Mouse (Mus musculus) intestine, postnatal 0 days (tissue): ENCODE results near the gene Ppp1r27. TPM values are rescaled to one million over a fixed set of nuclear protein-coding genes. Genes with fewer than 3 reads are reported as not detected.
A peak's percentile ranks its signal among the peaks of the same experiment; 100 is the strongest.

Experiments used
- ATAC-seq: fragments of 200-750 bp; cut with Nextera tagmentation; 2 replicates; pipeline ENCODE4 v1.8.0; 2017; ENCODE audit warnings: mild to moderate bottlenecking, moderate TSS enrichment, moderate library complexity
- H3K27ac ChIP-seq: fragments of 300-500 bp; sonication (generic); 2 replicates; pipeline ENCODE4 v1.5.1; 2014; ENCODE audit warnings: mild to moderate bottlenecking, low read depth, low read length, moderate library complexity
- H3K27me3 ChIP-seq: fragments of 300-500 bp; sonication (generic); replicated peaks from 2 replicates; pipeline ENCODE4 v1.6.1; 2014; ENCODE audit warnings: low read length, mixed read lengths; ENCODE audit not compliant: control insufficient read depth, insufficient read depth
- H3K36me3 ChIP-seq: fragments of 300-500 bp; sonication (generic); 2 replicates; pipeline ENCODE4 v1.6.1; 2014; ENCODE audit warnings: mild to moderate bottlenecking, moderate library complexity; ENCODE audit not compliant: control insufficient read depth, insufficient read depth
- H3K4me1 ChIP-seq: fragments of 300-500 bp; sonication (generic); replicated peaks from 2 replicates; pipeline ENCODE4 v1.6.1; 2014; ENCODE audit warnings: antibody characterized with exemption, low read length, mixed read lengths; ENCODE audit not compliant: control insufficient read depth, insufficient read depth
- H3K4me2 ChIP-seq: fragments of 300-500 bp; sonication (generic); replicated peaks from 2 replicates; pipeline ENCODE4 v1.6.1; 2014; ENCODE audit warnings: low read depth, mild to moderate bottlenecking, moderate library complexity
- H3K4me3 ChIP-seq: fragments of 300-500 bp; sonication (generic); 2 replicates; pipeline ENCODE4 v1.5.1; 2014; ENCODE audit warnings: low read depth, low read length
- H3K9ac ChIP-seq: fragments of 300-500 bp; sonication (generic); 2 replicates; pipeline ENCODE4 v1.6.1; 2014; ENCODE audit warnings: mild to moderate bottlenecking, low read depth, low read length
- H3K9me3 ChIP-seq: fragments of 300-500 bp; sonication (generic); 2 replicates; pipeline ENCODE4 v1.6.1; 2016; ENCODE audit warnings: mixed run types; ENCODE audit not compliant: control insufficient read depth
- CTCF ChIP-seq: sonication (generic); IDR thresholded peaks from 2 replicates; pipeline ENCODE4 v1.5.1; 2016; ENCODE audit warnings: low read depth, mild to moderate bottlenecking, control low read depth, antibody characterized with exemption, moderate library complexity
- WGBS: fragments of 180-500 bp; shearing (Covaris S2); extraction: QIAGEN DNeasy Blood & Tissue Kit; methylation state at CpG from one replicate; pipeline ENCODE4 v1.1.7; 2014; 5-methylcytosine and 5-hydroxymethylcytosine counted together
- polyA plus RNA-seq: library from polyadenylated mRNA; unstranded; fragments of >200 nt; fragmentation: Nextera tagmentation; extraction: Ambion mirVana; gene quantifications from 2 replicates; pipeline ENCODE4 v1.2.1, GENCODE M21; 2015

Ppp1r27 gene
- polyA plus RNA-seq: 1.4 and 1.6 TPM in 2 replicates

- WGBS: 94% methylated on average over 28 of the region's 28 CpGs
- H3K4me3 ChIP-seq: peak within 1 kb of the TSS; percentile 75
- no peaks in the 10 kb centered on the region for H3K27me3 ChIP-seq
- H3K9me3 ChIP-seq: no peaks in the 10 kb centered on the region
- peak within 1 kb of the TSS; percentile 73 for H3K4me2 ChIP-seq
- peak within 1 kb of the TSS; percentile 86; the same call in 1 of the 2 replicates for H3K9ac ChIP-seq
- no peak for ATAC-seq
- no peaks in the 10 kb centered on the region; the same call in 1 of the 2 replicates for H3K36me3 ChIP-seq
- TF ChIP-seq CTCF: no peak
- peaks cover 16% of the 10 kb centered on the region; the same call in 1 of the 2 replicates for H3K4me1 ChIP-seq
- H3K27ac ChIP-seq: peak within 1 kb of the TSS; percentile 98
Observed at GRCm38 (mm10) chr11:120550810-120551440, at the start of gene Ppp1r27. TSS of gene Ppp1r27 (minus strand) at chr11:120551132.

DNA sequence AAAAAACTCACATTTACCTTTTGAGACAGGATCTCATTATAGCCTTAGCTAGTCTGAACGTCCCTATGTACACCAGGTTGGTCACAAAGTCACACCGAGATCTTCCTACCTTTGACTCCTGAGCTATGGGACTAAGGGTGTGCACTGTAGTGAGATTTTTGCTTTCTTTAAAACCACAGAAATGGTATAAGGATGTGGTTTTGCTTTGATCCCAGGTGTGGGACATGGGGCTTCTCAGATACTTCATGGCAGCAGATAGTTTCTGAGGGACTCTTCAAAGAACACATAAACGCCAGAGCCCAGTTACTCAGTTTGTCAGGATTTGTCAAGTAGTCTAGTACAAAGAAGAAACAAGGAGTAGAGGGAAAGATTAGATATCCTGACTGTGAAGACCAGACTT is 49.8 kb upstream of the Ppp1r27 start:
- H3K27me3 ChIP-seq: no peaks in the 10 kb centered on the region
- TF ChIP-seq CTCF: no peak
- no peak overlapping the region for H3K27ac ChIP-seq
- H3K9ac ChIP-seq: no peak overlapping the region
- WGBS: 87% methylated on average over 3 of the region's 3 CpGs
- no peak for ATAC-seq
- H3K36me3 ChIP-seq: peaks cover 34% of the 10 kb centered on the region
- no peak overlapping the region for H3K4me2 ChIP-seq
- H3K4me1 ChIP-seq: 0 out of 2 replicates have a peak, but pooled peaks cover 6% of the 10 kb centered on the region
- no peaks in the 10 kb centered on the region for H3K9me3 ChIP-seq
- no peak overlapping the region for H3K4me3 ChIP-seq

DNA sequence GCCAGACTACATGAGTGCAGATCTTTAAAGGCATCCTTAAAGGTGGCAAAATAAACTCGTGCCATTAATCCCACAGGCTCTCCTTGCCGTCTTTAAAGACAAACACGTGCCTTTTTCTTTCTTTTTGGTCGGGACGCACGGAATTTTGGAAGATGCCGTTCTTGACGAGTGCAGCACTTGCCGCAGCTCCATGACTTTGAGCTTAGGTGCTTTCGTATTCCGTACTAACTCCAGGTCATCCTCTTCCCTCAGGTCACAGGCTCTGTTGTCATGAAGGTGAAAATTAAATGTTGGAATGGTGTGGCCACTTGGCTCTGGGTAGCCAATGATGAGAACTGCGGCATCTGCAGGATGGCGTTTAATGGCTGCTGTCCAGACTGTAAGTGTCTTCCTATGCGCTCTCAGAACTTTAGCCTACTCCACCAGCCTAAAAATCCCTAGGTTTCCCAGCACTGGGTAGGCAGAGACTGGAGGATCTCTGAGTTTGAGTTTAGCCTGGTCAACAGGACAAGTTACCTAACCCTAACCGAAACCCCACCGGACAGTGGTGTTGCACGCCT is 48.1 kb upstream of the Ppp1r27 start:
- H3K27ac ChIP-seq: no peak overlapping the region
- ATAC-seq: no peak
- 47% methylated on average over 17 of the region's 17 CpGs for WGBS
- H3K9ac ChIP-seq: peak overlapping the region; percentile 97
- peak overlapping the region; percentile 77 for H3K4me2 ChIP-seq
- H3K4me3 ChIP-seq: peak overlapping the region; percentile 65
- H3K27me3 ChIP-seq: no peaks in the 10 kb centered on the region
- 0 out of 2 replicates have a peak, but pooled peaks cover 6% of the 10 kb centered on the region for H3K4me1 ChIP-seq
- no peaks in the 10 kb centered on the region for H3K9me3 ChIP-seq
- TF ChIP-seq CTCF: no peak
- H3K36me3 ChIP-seq: peaks cover 44% of the 10 kb centered on the region

GRCm38 (mm10) chr11:120598283-120598989 is 47.5 kb upstream of the Ppp1r27 start, which contains the start of the genes Alyref and Anapc11:
TSS of gene Alyref (minus strand) at chr11:120598365.
TSS of gene Anapc11 (plus strand) at chr11:120598421.
- Histone ChIP-seq H3K4me3 (peak within 1 kb of the TSS; percentile 65), H3K4me2 (peak within 1 kb of the TSS; percentile 77), H3K27ac (peak within 1 kb of the TSS; percentile 94), H3K9ac (peak within 1 kb of the TSS; percentile 97), H3K27me3 (no peaks in the 10 kb centered on the region), H3K4me1 (0 out of 2 replicates have a peak, but pooled peaks cover 6% of the 10 kb centered on the region), H3K9me3 (no peaks in the 10 kb centered on the region), H3K36me3 (peaks cover 43% of the 10 kb centered on the region)
- TF ChIP-seq CTCF: no peak; the same call in 1 of the 2 replicates
- WGBS: under 1% methylated on average over 87 of the region's 88 CpGs
- peak; percentile 99 for ATAC-seq

DNA sequence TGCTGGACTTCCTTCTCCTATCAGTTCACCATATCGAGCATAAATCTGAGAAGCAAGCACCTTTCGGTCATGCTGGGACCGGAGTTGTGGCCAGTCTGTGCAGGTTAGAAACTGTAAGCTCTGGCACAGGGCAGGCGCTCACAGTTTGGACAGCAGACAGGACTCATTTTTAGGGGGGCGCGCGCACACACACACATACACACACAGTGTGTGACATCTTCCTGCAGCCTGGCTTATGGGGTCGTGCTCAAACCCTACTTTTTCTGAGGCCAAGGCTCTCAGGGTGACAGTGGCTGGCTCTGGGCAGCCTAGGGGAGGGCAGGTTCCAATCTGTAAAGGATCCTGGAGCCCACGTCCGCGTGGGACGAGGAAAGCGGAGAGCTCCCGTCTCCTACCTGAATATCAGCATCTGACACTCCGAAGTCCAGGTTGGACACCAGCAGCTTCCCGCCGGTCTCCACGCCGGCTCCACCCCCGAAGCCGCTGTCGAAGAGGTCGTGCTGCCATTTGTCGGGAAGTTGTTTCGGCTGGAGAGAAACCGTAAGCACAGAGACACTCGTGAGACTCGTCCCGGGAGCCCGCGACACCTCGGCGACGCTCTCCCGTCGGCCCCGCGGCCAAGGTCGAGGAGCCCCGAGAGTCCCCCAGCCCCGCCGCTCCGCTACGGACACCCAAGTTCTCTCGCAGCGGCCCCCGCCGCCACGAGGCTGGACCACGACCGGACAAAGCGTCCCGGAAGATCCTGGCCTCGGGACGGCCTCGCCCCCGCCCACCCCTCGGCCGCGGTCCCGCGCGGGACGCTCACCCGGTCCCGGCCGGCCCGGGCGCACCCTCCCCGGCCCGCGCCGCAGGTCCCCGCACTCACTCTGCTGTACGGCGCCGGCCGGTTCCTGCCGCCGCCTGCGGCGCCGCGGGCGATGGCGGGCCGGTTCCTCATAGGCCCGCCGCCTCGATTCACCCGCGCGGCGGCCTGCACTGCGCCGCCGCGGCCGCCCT is 46.6 kb upstream of the Ppp1r27 start:
- peaks cover 44% of the 10 kb centered on the region for H3K36me3 ChIP-seq
- H3K4me3 ChIP-seq: peak overlapping the region; percentile 65
- H3K27ac ChIP-seq: peak overlapping the region; percentile 94
- H3K4me1 ChIP-seq: 0 out of 2 replicates have a peak, but pooled peaks cover 6% of the 10 kb centered on the region
- ATAC-seq: peak; percentile 39
- H3K9me3 ChIP-seq: no peaks in the 10 kb centered on the region
- H3K4me2 ChIP-seq: peak overlapping the region; percentile 77
- no peaks in the 10 kb centered on the region for H3K27me3 ChIP-seq
- 2% methylated on average over 80 of the region's 99 CpGs for WGBS
- H3K9ac ChIP-seq: peak overlapping the region; percentile 97
- TF ChIP-seq CTCF: no peak
